Mouse (Mus musculus) mouse trophoblast stem cell (cell line): ENCODE results near the gene Ildr2.

ENCODE experiments used
- in situ Hi-C, 2 experiments: fragments of 300-500 bp; cut with MseI, MboI; formaldehyde crosslinking; loops; 2 replicates in 1 of 2; 3 replicates in 1 of 2; pipeline ENCODE4 v1.15.1; 2025

The Ildr2 gene

DNA sequence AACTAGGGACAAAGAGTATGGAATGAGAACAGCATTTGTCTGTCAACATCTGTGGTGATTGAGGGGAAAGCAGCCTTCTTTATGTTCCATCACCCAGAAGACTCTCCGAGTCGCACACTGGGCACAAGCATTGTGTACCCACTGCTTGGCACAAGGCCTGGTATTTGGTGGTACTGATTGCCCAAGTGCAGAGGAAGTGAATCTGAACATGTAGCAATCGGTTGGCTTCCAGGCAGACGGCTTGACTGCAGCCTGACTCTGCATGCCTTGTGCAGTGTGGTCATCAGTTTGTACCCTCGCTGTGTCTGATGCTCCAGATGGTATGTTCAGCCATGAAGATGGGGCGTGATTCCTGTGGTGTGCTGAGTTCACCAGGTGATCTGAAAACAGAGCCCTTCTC, 85.2 kb downstream of the Ildr2 start:
- in situ Hi-C loops: no loop called here

GRCm38 (mm10) chr1:166342060-166342459, 88.1 kb downstream of the Ildr2 start:
- in situ Hi-C loops: no loop called here

DNA sequence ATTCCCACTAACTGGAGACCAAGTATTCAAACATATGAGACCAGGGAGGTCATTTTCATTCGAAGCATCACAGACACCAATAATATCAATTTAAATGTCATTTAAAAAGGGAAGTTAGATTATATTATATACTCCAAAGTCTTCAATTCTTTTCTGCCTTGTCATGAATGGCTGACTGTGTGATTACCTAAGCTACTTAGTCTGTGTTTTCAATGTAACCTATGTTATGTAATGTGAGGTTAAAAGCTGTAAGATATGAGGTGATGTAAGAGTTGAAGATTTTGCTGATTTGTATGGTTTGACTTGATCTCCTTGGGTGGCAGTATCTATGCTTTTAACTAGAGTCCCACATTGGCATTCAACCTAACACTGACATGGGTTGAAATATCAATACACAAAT, 88.6 kb downstream of the Ildr2 start:
- in situ Hi-C loops: no loop called here

DNA sequence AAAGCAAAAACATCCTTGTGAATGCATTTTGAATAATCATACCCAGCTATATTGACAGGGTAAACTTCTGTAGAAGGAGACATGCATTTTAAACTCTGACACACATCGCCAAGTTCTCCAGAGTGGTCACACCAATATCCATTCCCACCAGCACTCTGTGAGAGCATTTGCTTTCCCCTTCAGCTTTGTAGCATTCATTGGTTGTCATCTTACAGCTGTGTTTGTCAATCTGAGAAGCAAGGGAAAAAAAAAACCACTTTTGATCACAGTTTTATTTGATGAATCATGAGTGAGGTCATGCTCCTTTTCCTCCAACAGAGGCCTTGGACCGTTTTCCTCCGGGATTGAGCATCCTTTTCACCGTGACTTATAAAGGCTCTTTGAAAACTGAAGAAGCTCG, 89.6 kb downstream of the Ildr2 start:
- in situ Hi-C loops: no loop called here

DNA sequence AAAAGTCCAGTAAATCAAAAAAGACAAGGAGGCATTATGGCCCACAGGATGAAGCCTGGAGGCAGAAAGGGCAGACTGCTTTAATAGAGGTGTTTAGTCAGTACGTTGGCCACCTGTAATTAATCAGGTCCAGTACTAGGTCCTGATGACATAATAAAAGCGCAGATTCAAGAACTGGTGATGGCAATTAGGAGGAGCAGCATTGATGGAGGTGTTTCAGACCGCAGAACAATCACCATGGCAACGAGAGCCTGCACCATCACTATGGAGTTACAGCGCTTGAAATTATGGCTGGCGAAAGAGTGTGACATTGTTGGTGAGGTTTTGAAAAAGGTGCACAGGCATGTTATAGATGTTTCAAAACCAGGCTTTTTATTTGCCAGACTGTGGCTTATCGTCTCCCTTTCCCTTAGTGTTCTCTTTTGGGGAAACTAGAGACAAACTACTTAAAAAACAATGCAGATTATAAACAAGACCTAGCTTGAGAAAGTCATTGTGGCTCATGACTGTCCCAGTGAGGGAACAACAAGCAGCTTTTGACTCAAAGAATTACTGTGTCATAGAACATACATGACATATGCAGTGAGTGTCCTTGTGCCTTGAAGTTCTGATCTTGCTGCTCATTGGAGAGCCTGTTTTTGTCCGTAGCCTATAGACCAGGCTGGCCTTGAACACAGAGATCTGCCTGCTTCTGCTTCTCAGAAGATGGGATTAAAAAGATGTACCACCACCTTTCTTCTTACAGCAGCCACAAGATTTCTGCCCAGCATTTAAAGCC, 90.5 kb downstream of the Ildr2 start:
- in situ Hi-C loops: no loop called here

GRCm38 (mm10) chr1:166345602-166346001, 91.7 kb downstream of the Ildr2 start:
- in situ Hi-C loops: no loop called here

DNA sequence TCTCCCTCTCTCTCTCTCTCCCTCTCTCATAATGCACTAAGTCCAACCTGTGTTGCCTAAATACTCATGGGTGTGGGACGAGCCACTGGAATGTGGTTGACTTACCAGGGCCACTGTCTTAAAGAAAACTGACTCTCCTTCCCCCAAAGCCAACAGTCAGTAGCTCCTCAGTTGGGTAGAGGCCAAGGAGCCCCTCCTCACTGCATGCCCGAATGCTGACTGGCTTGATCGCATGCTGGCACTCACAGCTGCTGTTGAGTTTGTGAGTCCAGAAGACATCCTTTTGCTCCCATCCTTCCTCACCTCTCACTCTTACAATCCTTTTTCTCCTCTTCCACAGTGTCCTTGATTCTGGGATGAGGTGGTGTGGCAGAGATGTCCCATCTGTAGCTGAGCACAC, 93.0 kb downstream of the Ildr2 start:
- in situ Hi-C loops: no loop called here

DNA sequence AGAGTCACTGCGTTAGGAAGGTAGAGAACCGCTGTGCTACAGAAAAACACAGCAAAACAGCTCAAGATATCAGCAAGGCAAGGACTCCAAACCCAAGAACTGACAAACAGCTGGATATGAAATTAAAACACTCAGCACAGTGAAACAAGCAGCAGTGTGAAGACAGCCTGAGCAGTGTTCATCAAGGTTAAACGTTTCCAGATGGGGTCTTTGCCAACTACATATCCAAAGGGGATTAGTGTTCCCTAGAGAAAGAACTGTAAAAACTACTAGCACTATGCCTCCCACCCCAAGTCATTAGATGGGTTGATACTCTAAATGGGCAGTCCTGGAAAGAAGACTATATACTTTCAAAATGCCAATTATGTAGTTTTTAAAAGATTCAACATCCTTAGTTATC, 95.4 kb downstream of the Ildr2 start:
- in situ Hi-C loops: no loop called here

DNA sequence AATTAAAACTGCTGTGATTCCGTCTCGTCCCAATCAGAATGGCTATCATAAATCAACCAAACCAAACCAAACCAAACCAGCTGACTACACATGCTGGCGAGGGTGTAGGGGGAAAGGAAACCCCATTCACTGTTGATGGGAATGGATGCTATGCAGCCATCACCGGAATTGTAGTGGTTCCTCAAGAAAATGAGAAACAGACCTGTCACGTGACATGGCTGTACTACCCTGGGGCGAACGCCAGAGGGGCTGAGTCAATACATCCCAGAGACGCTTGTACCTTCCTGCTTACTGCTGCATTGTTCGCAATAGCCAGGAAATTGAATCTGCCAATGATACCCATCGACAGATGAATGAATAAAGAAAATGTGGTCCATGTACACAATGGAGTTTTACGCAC, 95.8 kb downstream of the Ildr2 start:
- in situ Hi-C loops: no loop called here

GRCm38 (mm10) chr1:166360157-166360855, 106.4 kb downstream of the Ildr2 start:
- in situ Hi-C loops: loop anchor here in 1 of 2 experiments (10.0 kb wide), 1 partner anchor 196 kb away; no protein-coding TSS in a partner anchor

DNA sequence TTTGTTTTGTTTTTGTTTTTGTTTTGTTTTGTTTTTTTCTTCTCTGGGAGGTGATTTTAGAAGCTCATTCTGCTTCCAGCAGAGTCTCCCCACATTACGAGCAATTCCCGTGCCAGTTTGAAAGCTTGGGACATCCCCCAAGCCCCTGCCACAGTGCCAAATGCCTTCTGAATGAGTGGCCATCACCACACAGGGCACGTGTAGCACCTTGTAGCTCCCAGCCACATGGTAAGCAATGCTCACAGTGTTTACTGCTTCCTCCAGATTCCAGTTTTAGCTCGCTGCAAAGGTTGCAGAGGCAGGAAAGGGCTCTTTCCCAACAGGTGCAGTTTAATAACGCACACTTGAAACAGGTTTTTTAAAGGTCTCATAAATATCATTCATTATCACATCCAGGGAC, 107.0 kb downstream of the Ildr2 start:
- in situ Hi-C loops: loop anchor here in 1 of 2 experiments (10.0 kb wide), 1 partner anchor 196 kb away; no protein-coding TSS in a partner anchor

GRCm38 (mm10) chr1:166361842-166362241, 107.9 kb downstream of the Ildr2 start:
- in situ Hi-C loops: loop anchor here in 1 of 2 experiments (10.0 kb wide), 1 partner anchor 197 kb away; no protein-coding TSS in a partner anchor

- in situ Hi-C loops: loop anchor here in 1 of 2 experiments (10.0 kb wide), 1 partner anchor 198 kb away; no protein-coding TSS in a partner anchor
Observed at GRCm38 (mm10) chr1:166362659-166363058, 108.7 kb downstream of the Ildr2 start.

- in situ Hi-C loops: loop anchor here in 1 of 2 experiments (10.0 kb wide), 1 partner anchor 198 kb away; no protein-coding TSS in a partner anchor
Observed at GRCm38 (mm10) chr1:166363122-166363521, 109.2 kb downstream of the Ildr2 start.
